Mouse (Mus musculus) MEL (cell line): ENCODE data around the gene Sec24a. TPM values are rescaled to one million over a fixed set of nuclear protein-coding genes. Genes with fewer than 3 reads are reported as not detected.
A peak's percentile ranks its signal among the peaks of the same experiment; 100 is the strongest.
"Not testable (repeated sequence)": the region's sequence is repeated elsewhere in the genome, so short reads cannot be mapped to it uniquely, and the experiment has no call there.

Experiments used
- DNase-seq: peaks from one replicate; pipeline ENCODE4 v3.0.0; 2011; ENCODE audit warnings: low read depth, low spot score
- H3K27ac ChIP-seq: 2 replicates; pipeline ENCODE4 v1.5.1; 2012; ENCODE audit warnings: low read depth, mild to moderate bottlenecking, control low read depth, low read length, moderate library complexity; ENCODE audit not compliant: control insufficient read depth
- H3K27me3 ChIP-seq, 2 experiments: fragments of 150-350 bp in 1 of 2; sonication (generic) in 1 of 2; 2 replicates each; pipeline ENCODE4 v1.6.1; 2012; ENCODE audit warnings: low read length in 2 of 2, mild to moderate bottlenecking in 2 of 2, improper control_type of control experiment in 1 of 2, moderate library complexity in 1 of 2; ENCODE audit not compliant: insufficient read depth in 2 of 2, control insufficient read depth in 1 of 2
- H3K36me3 ChIP-seq, 2 experiments: 2 replicates each; pipeline ENCODE4 v1.6.1; 2012 to 2014; ENCODE audit warnings: low read length in 2 of 2, improper control_type of control experiment in 1 of 2, inconsistent platforms in 1 of 2, mild to moderate bottlenecking in 1 of 2; ENCODE audit not compliant: insufficient read depth in 2 of 2, control insufficient read depth in 1 of 2
- H3K4me1 ChIP-seq, 2 experiments: fragments of 150-350 bp in 1 of 2; sonication (generic) in 1 of 2; 2 replicates each; pipeline ENCODE4 v1.6.1; 2012; ENCODE audit warnings: low read length in 2 of 2, improper control_type of control experiment in 1 of 2, mild to moderate bottlenecking in 1 of 2; ENCODE audit not compliant: insufficient read depth in 2 of 2, control insufficient read depth in 1 of 2
- H3K4me3 ChIP-seq, 2 experiments: fragments of 150-350 bp in 1 of 2; sonication (generic) in 1 of 2; 2 replicates each; pipeline ENCODE4 v1.5.1; 2012; ENCODE audit warnings: low read depth in 2 of 2, low read length in 2 of 2, mild to moderate bottlenecking in 2 of 2, moderate library complexity in 2 of 2, control low read depth in 1 of 2, improper control_type of control experiment in 1 of 2; ENCODE audit not compliant: control insufficient read depth in 1 of 2, insufficient read depth in 1 of 2
- H3K79me2 ChIP-seq: 2 replicates; pipeline ENCODE4 v1.6.1; 2012; ENCODE audit warnings: mild to moderate bottlenecking, low read length, moderate library complexity; ENCODE audit not compliant: control insufficient read depth, poor library complexity, insufficient read depth
- H3K9ac ChIP-seq: 2 replicates; pipeline ENCODE4 v1.6.1; 2012; ENCODE audit warnings: low read depth, mild to moderate bottlenecking, control low read depth, low read length, moderate library complexity; ENCODE audit not compliant: control insufficient read depth, poor library complexity, severe bottlenecking
- H3K9me3 ChIP-seq: fragments of 150-350 bp; sonication (generic); replicated peaks from 2 replicates; pipeline ENCODE4 v1.6.1; 2012; ENCODE audit warnings: mild to moderate bottlenecking, low read length, improper control_type of control experiment, moderate library complexity; ENCODE audit not compliant: insufficient read depth
- CHD1 ChIP-seq: IDR thresholded peaks from 2 replicates; pipeline ENCODE4 v1.6.1; 2012; ENCODE audit warnings: low read depth, mild to moderate bottlenecking, inconsistent platforms, low read length, improper control_type of control experiment
- CTCF ChIP-seq, 3 experiments: IDR thresholded peaks in 2 of 3; conservative IDR thresholded peaks in 1 of 3; 2 replicates each; pipeline ENCODE4 v1.5.1; 2011 to 2012; ENCODE audit warnings: low read length in 3 of 3, low read depth in 2 of 3, mild to moderate bottlenecking in 2 of 3, improper control_type of control experiment in 1 of 3, inconsistent platforms in 1 of 3, mixed read lengths in 1 of 3, moderate library complexity in 1 of 3; ENCODE audit not compliant: control insufficient read depth in 1 of 3, insufficient read depth in 1 of 3, poor library complexity in 1 of 3, severe bottlenecking in 1 of 3
- ETS1 ChIP-seq: IDR thresholded peaks from 2 replicates; pipeline ENCODE4 v1.6.1; 2012; ENCODE audit warnings: low read depth, mild to moderate bottlenecking, inconsistent platforms, low read length, improper control_type of control experiment, moderate library complexity
- GABPA ChIP-seq: IDR thresholded peaks from 2 replicates; pipeline ENCODE4 v1.6.1; 2012; ENCODE audit warnings: low read depth, mild to moderate bottlenecking, inconsistent platforms, low read length, improper control_type of control experiment, moderate library complexity
- HCFC1 ChIP-seq: IDR thresholded peaks from 2 replicates; pipeline ENCODE4 v1.6.1; 2012; ENCODE audit warnings: low read depth, mild to moderate bottlenecking, inconsistent platforms, low read length, improper control_type of control experiment, moderate library complexity
- KAT2A ChIP-seq: conservative IDR thresholded peaks from 2 replicates; pipeline ENCODE4 v1.6.1; 2012; ENCODE audit warnings: low read depth, low read length, improper control_type of control experiment, inconsistent platforms
- MAFK ChIP-seq: IDR thresholded peaks from 2 replicates; pipeline ENCODE4 v1.6.1; 2011; ENCODE audit warnings: low read depth, mild to moderate bottlenecking, low read length, improper control_type of control experiment, borderline replicate concordance
- MAZ ChIP-seq: IDR thresholded peaks from 2 replicates; pipeline ENCODE4 v1.6.1; 2012; ENCODE audit warnings: low read depth, mild to moderate bottlenecking, inconsistent platforms, low read length, improper control_type of control experiment
- MXI1 ChIP-seq: IDR thresholded peaks from 2 replicates; pipeline ENCODE4 v1.6.1; 2011; ENCODE audit warnings: mild to moderate bottlenecking, low read depth, low read length, improper control_type of control experiment
- MYC ChIP-seq: IDR thresholded peaks from 2 replicates; pipeline ENCODE4 v1.6.1; 2011; ENCODE audit warnings: low read depth, mild to moderate bottlenecking, low read length, improper control_type of control experiment, moderate library complexity
- NELFE ChIP-seq: IDR thresholded peaks from 2 replicates; pipeline ENCODE4 v1.6.1; 2011; ENCODE audit warnings: low read depth, low read length, improper control_type of control experiment
- POLR2A ChIP-seq, 2 experiments: IDR thresholded peaks; 2 replicates each; pipeline ENCODE4 v1.6.1; 2011 to 2012; ENCODE audit warnings: low read length in 2 of 2, mild to moderate bottlenecking in 2 of 2, control low read depth in 1 of 2, improper control_type of control experiment in 1 of 2, low read depth in 1 of 2, moderate library complexity in 1 of 2; ENCODE audit not compliant: control insufficient read depth in 1 of 2, insufficient read depth in 1 of 2, poor library complexity in 1 of 2
- RAD21 ChIP-seq: IDR thresholded peaks from 2 replicates; pipeline ENCODE4 v1.6.1; 2011; ENCODE audit warnings: mild to moderate bottlenecking, low read depth, low read length, improper control_type of control experiment
- RCOR1 ChIP-seq: IDR thresholded peaks from 2 replicates; pipeline ENCODE4 v1.6.1; 2012; ENCODE audit warnings: low read depth, mild to moderate bottlenecking, inconsistent platforms, low read length, improper control_type of control experiment
- SIN3A ChIP-seq: IDR thresholded peaks from 2 replicates; pipeline ENCODE4 v1.6.1; 2012; ENCODE audit warnings: low read length, improper control_type of control experiment, inconsistent platforms
- SMC3 ChIP-seq: IDR thresholded peaks from 2 replicates; pipeline ENCODE4 v1.6.1; 2011; ENCODE audit warnings: low read depth, low read length, improper control_type of control experiment
- TAL1 ChIP-seq: IDR thresholded peaks from 2 replicates; pipeline ENCODE4 v1.6.1; 2012; ENCODE audit warnings: mild to moderate bottlenecking, inconsistent platforms, low read length, moderate library complexity, mixed read lengths
- UBTF ChIP-seq: IDR thresholded peaks from 2 replicates; pipeline ENCODE4 v1.6.1; 2012; ENCODE audit warnings: low read depth, mild to moderate bottlenecking, inconsistent platforms, low read length, improper control_type of control experiment, moderate library complexity, borderline replicate concordance; ENCODE audit not compliant: insufficient read depth
- ZMIZ1 ChIP-seq: IDR thresholded peaks from 2 replicates; pipeline ENCODE4 v1.6.1; 2012; ENCODE audit warnings: low read depth, mild to moderate bottlenecking, inconsistent platforms, low read length, improper control_type of control experiment, moderate library complexity
- polyA plus RNA-seq, 2 experiments: library from polyadenylated mRNA; stranded (reverse) in 1 of 2; unstranded in 1 of 2; fragments of >175 nt in 1 of 2; fragments of >200 nt in 1 of 2; gene quantifications; 2 replicates each; pipeline versions ENCODE4 v1.2.1 to v1.2.4; 2012; ENCODE audit warnings: low replicate concordance in 2 of 2, low read depth in 1 of 2; ENCODE audit not compliant: insufficient read length in 2 of 2, insufficient read depth in 1 of 2, missing spikeins in 1 of 2
- total RNA-seq: library from RNA; depleted of rRNA; stranded (reverse); fragments of 300-350 nt; gene quantifications from 2 replicates; pipeline ENCODE4 v1.2.3, GENCODE M21; 2012

Gene Sec24a
- total and polyA plus RNA-seq, 3 experiments: 5.3 to 38.2 (median 14.1) TPM

DNA sequence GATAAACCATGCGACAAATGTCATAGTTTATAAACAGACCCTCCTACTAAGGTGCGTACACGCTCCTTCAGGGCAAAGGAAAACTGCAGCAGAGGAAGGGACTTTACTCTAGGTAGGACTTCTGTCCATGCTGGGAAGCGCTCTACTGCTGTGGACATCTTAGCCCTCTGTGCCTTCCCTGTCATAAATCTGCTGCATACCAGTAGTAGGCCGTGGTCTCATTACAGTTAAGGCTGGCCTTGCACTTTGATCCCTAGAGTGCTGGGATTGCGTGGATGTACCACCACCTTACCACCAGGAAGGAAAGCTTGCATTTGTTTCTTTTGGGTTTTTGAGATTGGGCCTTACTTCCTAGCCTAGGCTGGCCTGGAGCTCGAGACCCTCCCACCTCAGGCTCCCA, 27.2 kb upstream of the Sec24a start:
- peaks cover 0 to 14% of the 10 kb centered on the region in 2 experiments; a peak in 3 of 4 replicates for H3K36me3 ChIP-seq
- no peaks in the 10 kb centered on the region for H3K9me3 ChIP-seq
- H3K79me2 ChIP-seq: no peaks in the 10 kb centered on the region
- H3K4me3 ChIP-seq: no peak overlapping the region
- DNase-seq: no peak
- TF ChIP-seq MAZ (no peak), SMC3 (no peak), KAT2A (no peak), MAFK (no peak), RCOR1 (no peak), UBTF (no peak), TAL1 (no peak), NELFE (no peak), SIN3A (no peak), CHD1 (no peak), POLR2A (IDR thresholded peaks at IDR 0.05; ENCODE audit: control insufficient read depth in 1 of 2, insufficient read depth in 1 of 2, low read depth in 1 of 2, low read length in 2 of 2, poor library complexity in 1 of 2) (no peak), ETS1 (no peak), HCFC1 (no peak), ZMIZ1 (no peak), GABPA (no peak)
- no peaks in the 10 kb centered on the region for H3K27me3 ChIP-seq
- no peak overlapping the region for H3K27ac ChIP-seq
- H3K9ac ChIP-seq: no peak overlapping the region
- H3K4me1 ChIP-seq: no peaks in the 10 kb centered on the region

GRCm38 (mm10) chr11:51789735-51790134, 26.3 kb upstream of the Sec24a start:
- peak; percentile 55 for DNase-seq
- H3K79me2 ChIP-seq, H3K4me3 ChIP-seq: not testable (repeated sequence)
- TF ChIP-seq MYC (peak; percentile 55; the same call in 1 of the 2 replicates), RAD21 (peak; percentile 6; the same call in 1 of the 2 replicates), MXI1 (peak; percentile 73), SMC3 (peak; percentile 41; the same call in 1 of the 2 replicates), CTCF (IDR thresholded peaks at IDR 0.05 in 2 of 3, conservative IDR thresholded peaks at IDR 0.05 in 1 of 3; ENCODE audit: control insufficient read depth in 1 of 3, insufficient read depth in 1 of 3, low read depth in 2 of 3, low read length in 3 of 3, poor library complexity in 1 of 3, severe bottlenecking in 1 of 3) (peak in 1 of 3 experiments; percentile 65; a peak in 2 of 6 replicates), SIN3A (peak; percentile 35)
- TF ChIP-seq, all 39 proteins: peak for 6; not testable (repeated sequence) for 33
- not testable (repeated sequence) for H3K27ac ChIP-seq, H3K4me1 ChIP-seq, H3K27me3 ChIP-seq, H3K9me3 ChIP-seq, H3K9ac ChIP-seq
- peaks cover 0 to 17% of the 10 kb centered on the region in 2 experiments; a peak in 3 of 4 replicates for H3K36me3 ChIP-seq
